Mouse (Mus musculus) embryo, embryonic 9.5 days (tissue): ENCODE data around the gene C2cd2l.
A peak's percentile ranks its signal among the peaks of the same experiment; 100 is the strongest.
"Not testable (repeated sequence)": the region's sequence is repeated elsewhere in the genome, so short reads cannot be mapped to it uniquely, and the experiment has no call there.

Source experiments
- DNase-seq: peaks from one replicate; pipeline ENCODE4 v3.0.0-alpha.2; 2017; ENCODE audit errors: extremely low spot score

The C2cd2l gene

DNA sequence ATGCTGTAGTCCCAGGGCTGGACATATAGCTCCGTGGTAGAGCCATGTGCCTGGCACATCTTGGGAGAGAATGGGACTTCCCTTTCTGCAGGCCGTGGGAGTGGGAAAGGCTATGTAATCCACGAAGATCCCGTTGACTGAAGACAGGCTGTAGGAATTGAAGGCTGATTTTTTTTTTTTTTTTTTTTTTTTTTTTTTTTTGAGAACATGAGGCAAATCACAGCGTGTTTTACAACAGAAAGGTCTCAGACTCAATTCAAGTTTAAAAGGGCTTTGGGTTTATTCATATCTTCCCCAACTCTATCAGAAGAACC lies 16.0 kb upstream of the C2cd2l start:
- DNase-seq, result no peak

DNA sequence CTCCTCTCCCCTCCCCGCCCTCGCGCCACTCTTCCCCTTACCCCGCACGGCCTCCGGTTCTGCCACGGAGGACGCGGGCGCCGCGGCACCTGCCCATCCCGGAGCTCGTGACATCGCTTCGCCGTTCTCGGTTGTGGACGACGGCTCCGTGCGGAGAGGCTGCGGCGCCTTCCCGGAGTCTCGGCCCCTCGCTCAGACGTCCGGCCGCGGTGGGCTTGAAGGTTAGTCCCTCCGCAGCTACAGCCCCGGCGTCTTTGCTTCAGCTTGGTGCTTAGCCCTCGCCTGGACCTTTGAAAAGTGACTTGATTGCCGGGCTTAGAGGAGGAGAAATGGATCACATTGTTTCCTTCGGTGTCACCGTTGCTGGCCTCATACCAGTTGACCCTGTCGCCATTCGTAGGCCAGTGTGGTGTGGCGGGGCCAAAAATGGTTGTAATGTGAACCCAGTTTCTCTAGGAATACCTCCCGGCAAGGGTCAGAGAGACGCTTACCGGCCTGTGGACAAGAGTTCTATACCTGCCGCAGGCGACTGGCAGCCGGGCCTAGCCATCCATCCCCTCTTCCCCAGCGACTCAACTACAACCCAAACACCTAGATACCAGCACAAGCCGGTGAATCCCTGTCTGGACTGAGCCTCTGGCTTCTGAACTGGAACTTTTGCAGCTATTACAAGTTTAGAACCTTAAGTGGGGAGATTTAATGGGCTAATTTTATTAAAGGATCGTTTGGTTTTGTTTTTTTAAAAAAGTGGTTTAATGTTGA lies 15.4 kb upstream of the C2cd2l start:
- DNase-seq, result peak; percentile 66

DNA sequence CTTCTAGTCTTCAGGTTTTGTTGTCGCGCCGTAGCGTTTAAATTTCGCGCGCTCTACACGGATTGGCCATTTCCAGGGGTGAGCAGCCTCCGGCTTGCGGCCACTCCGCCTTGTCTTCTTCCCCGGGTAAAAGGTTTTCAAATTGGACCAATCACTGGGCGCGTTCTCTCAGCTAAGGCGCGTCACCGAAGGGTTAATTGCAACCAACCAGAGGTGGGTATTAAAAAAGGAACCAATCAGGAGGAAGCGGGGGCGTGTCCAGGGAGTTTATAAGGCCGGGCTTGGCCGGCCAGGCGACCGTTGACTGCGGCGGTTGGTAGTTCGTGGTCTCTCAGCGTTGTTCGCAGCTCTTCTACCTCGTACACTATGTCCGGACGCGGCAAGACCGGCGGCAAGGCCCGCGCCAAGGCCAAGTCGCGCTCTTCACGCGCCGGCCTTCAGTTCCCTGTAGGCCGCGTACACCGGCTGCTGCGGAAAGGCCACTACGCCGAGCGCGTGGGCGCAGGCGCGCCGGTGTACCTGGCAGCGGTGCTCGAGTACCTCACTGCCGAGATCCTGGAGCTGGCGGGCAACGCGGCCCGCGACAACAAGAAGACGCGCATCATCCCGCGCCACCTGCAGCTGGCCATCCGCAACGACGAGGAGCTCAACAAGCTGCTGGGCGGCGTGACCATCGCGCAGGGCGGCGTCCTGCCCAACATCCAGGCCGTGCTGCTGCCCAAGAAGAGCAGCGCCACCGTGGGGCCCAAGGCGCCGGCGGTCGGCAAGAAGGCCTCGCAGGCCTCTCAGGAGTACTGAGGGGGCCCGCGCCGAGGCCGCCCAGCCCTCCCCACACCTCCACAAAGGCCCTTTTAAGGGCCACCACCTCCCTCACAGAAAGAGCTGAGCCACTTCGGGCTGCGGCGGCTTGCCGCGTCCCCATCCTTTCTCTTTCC lies 14.6 kb upstream of the C2cd2l start, which contains the start of gene H2afx:
Gene H2afx, plus strand, starts transcription at position 299 of the 935 bp plus-strand sequence.
- DNase-seq, result peak; percentile 99

DNA sequence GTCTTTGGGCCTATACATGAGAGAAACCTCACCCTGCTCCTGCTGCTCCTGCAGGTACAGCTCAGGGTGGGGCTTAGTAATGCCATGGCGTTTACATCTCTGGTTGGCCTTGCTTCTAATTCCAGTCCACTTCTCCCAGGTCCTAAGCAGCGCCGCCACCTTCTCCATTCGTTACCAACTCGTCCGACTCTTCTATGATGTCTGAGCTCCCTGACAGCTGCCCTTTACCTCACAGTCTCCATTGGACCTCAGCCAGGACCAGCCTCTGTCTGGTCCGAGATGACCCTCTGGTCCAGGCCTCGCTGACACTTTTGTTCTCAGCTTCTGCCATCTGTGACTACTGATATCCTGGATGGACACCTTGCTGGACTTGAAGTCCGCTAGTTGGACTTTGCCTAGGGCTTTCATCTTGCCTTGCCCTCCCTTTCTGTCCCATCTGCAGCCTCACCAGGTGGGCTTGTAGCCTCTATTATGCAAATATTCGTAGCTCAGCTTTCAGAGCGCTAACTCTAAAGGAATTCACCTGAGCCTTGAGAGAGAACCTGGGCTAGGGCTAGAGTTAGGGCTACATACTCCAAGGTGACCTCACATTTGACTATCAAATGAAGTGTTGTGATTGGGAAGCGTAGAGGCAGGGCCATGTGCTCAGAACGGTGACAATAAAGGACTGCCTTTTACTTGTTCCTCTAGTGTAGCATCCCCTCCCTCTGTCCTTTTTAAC lies 13.0 kb upstream of the C2cd2l start:
- no peak for DNase-seq

DNA sequence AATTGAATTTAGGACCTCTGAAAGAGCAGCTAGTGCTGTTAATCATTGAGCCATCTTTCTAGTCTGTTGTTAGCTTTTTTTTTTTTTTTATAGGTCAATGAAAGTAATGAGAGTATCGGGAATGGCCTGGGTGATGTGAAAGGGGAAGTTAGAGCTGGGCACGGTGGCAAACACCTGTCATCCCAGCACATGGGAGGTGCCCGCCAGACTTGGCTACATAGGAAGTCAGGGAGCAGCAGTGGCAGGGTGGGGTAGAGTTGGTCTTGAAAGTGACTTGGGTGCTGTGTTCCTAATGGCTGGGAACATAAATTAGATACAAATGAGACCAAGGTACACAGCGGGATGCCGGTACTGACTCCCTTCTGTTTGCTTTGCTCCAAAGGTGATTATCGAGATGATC lies 10.7 kb upstream of the C2cd2l start:
- DNase-seq, result no peak

DNA sequence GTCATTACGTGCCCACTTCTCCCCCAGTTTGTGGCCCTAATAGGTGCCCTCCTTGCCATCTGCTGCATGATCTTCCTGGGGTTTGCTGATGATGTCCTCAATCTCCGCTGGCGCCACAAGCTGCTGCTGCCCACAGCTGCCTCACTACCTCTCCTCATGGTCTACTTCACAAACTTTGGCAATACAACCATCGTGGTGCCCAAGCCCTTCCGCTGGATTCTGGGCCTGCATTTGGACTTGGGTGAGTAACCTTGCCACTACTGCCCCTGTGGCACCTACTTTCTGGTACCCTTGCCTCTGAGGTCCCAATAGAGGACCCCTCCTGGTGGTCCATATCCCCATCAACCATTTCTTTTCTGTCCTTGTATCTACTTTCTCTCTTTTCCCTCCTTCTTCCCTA lies 7.8 kb upstream of the C2cd2l start:
- no peak for DNase-seq

DNA sequence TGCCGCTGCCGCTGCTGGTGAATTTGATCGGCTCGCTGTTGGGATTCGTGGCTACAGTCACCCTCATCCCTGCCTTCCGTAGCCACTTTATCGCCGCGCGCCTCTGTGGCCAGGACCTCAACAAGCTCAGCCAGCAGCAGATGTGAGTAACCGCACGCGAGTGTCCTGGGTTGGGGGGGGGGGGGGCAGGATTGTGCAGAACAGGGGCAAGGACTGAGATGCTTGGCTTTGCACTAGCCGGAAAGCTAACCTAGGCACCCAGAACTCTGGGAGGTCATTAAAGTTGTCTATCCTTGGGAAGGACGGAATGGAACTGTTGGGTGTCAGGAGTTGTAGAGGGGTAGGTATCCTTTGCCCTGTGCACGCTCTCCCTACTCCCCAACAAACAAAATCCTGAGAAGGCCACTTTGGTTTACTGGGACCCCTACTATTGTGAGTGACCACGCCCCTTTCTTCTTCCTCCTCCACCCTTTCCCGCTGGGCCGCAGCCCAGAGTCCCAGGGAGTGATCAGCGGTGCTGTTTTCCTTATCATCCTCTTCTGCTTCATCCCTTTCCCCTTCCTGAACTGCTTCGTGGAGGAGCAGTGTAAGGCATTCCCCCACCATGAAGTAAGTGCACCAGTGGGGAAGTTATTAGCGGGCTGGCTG lies 7.1 kb upstream of the C2cd2l start:
- DNase-seq, result no peak

DNA sequence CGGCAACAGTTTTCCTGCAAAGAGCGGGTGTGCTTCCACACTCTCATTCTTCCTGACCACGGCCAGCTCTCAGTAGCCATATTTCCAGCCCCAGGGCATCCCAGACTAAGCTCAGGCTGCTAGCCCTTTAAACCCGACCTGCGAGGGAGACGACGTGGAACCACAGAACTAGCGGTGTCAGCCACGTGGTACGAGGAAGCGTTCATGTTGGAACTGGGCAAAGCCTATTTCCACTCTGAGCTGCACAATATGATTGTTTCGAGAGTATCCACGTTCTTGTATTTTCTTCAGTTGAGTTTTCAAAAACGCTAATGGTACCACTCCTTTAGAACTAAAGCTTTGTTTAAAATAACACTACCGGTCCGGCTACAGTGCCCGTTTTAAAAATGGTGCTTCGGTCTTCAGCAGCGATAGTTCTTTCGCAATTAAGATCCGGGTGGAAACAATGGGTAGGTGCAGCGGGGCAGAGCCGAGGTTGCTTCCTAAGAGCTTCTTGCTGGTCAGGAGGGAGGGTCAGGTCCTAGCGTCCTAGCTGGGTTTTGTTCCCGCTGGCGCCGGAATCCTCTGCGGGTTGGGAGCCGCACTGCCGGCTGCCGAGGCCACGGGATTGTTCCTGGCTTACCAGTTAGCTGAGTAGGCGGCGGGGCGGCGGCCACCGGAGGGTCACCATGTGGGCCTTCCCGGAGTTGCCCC lies 6.4 kb upstream of the C2cd2l start:
- peak; percentile 84 for DNase-seq

DNA sequence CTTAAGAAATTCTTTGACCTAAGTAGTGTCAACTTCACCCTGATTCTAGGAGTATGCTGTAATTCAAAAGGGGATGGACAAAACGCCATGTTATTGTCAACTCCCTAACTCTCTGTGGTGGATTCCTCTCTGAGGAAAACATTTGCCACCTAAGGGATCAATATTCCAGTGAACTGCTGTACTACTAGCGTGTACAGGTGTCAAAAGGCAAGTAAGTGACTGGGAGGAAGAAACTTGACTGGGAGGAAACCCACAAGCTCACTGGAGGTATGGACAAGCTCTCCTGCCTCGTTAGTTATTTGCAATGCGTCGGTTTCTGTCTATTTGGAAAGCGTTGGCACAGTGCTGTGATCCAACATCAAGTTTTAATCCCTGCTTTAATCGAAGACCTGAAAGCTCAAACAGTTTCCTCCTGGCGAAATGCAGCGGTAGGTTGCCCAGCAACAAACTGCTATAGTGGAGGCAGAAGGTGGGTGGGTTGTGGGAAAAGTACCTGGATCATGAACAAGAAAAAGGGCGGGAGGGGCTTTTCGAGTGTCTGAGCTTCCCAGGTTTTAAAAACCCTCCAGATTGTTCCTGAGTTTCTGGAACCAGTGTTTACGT lies 5.8 kb upstream of the C2cd2l start, which contains the start of gene Dpagt1:
Gene Dpagt1, plus strand, starts transcription at position 252 of the 603 bp plus-strand sequence.
- no peak for DNase-seq

DNA sequence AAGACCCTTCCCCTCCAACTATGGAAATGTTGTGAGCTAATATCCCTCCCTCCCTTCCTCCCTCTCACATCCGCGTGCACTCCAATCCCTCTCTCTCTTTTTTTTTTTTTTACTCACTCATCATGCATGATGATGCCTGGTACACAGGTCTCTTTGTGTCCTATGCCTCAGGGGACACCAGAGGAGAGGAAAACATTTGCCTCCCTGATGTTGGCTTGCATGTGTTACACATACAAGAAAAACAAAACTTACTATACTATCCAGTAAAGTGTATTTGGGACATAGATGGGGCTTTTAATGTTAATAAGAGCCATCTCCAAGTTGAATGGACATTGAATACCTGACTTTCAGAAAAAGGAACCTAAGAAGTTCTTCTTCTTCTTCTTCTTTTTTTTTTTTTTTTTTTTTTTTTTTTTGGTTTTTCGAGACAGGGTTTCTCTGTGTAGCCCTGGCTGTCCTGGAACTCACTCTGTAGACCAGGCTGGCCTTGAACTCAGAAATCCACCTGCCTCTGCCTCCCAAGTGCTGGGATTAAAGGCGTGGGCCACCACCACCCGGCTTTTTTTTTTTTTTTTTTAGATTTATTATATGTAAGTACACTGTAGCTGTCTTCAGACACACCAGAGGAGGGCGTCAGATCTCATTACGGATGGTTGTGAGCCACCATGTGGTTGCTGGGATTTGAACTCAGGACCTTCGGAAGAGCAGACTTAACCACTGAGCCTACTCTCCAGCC lies 5.1 kb upstream of the C2cd2l start:
- not testable (repeated sequence) for DNase-seq

DNA sequence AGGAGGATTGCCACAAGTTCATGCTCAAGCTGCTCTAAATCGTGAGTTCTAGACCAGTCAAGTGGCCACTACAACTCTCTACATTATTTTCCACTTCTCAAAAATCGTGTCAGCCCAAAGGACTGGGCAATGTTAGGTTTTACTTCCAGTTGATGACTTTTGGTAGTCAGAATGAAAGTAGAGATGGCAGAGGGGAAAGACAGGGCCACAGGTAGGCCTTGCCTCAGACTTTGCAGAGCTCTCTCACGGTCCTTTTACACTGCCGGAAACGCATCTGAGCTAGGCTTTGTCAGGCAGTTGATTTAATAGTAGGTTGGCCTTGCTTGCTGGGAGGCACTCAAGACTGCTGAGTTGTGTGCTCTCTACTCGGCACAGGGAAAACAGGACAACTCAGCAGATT lies 4.1 kb upstream of the C2cd2l start:
- DNase-seq, result no peak

DNA sequence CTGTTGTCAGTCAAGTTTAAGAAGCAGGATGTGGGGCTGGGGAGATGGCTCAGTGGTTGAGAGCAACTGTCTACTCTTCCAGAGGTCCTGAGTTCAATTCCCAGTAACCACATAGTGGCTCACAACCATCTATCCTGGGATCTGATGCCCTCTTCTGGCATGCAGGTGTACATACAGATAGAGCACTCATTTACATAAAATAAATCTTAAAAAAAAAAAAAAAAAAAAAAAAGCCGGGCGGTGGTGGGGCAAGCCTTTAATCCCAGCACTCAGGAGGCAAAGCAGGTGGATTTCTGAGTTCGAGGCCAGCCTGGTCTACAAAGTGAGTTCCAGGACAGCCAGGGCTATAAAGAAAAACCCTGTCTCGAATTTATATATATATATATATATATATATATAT lies 3.6 kb upstream of the C2cd2l start:
- not testable (repeated sequence) for DNase-seq

DNA sequence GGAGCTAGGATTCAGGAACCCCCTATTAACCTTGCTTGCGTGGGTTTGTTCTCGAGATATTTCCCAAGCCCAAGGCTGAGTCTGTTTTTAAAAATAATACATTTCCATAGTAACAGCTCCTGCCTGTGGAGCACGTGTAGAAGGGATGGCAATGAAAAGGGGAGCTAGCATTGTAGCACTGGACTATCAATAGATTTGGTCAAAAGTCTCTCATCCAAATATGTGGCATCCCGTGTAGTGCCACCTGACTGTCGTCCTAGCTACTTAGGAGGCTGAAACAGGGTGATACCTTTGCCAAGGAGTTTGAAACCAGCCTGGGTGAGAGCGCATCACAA lies 681 bp upstream of the C2cd2l start:
- no peak for DNase-seq

DNA sequence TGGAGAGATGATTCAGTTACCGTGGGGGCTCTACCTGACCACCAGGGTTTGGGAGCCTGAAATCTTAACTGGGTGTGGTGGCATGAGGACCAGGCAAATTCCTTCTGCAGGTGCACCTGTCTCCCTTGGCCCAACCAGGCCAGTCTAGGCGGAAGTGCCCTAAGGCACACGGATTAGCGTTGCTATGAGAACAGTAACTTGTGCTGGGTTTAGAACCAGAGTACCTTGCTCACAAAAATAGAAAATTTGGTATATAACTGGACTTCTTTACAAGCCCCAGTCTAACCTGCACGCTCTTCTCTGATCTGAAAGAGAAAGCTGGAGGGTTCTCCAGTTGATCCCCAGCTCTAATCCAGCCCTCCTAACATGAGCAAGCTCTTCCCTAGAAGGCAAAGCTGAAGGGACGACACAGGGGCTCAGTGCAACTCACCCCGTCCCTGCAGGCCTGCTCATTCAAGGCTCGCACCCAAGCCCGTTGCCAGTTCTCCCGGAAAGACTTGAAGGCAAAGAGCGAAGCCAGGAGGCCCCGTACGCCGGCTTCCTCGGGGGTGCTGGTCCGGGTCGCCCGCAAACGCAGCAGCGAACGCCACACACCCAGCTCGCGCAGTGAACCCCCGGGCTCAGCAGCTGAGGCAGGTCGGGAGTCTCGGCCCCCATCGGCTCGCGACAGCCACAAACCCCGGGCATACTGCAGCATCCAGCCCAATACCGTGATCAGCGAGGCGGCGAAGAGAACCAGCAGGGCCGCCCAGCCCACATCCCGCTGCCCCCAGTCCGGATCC lies 789 bp downstream of the C2cd2l start:
- peak; percentile 42 for DNase-seq

DNA sequence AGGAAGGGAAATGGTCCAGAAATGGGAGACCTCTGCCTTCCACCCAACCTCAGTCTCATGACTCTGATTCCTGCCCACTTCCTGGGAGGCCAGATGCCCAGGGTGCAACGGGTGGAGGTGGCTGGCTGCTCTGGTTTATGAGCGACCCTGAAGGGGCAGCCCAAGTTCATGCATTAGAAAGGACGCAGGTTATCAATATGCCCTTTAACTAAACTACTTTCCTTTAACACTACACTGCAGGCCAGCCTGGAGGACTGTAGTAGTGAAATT lies 1.3 kb downstream of the C2cd2l start:
- DNase-seq, result no peak

DNA sequence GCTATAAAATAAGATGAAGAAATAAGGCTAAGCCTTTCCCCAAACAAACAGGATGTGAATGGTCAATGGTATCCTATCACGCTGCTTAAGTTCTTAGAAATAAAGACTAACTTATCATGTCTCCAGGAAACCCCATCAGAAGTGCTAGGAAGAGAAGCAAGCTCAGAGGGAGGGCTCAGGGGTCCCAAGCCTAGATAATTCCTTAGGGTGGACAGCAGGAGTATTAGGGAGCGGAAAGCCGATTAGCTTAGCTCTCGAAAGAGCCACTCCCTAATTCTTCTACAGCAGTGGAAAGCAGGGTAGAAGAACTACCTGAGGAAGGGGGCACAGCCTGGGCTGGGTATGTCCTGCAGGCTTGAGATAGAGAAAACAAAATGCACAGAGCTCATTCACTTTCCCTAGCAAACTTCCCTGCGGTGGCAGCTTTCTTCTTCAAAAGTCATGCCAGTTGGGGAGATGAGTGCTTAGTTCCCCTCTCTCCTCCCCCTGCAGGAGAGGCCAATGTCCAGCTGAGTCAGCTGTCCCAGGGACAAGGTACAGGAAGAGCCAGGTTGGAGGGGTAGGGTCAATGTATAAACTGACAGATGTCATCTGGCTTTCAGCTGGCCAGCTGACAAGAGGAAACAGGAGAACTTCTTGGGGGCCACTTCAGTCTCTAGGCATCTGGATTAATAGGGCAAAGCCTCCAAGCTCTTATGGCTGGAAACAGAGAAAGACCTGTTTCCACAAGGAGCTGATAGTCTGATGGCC lies 1.8 kb downstream of the C2cd2l start:
- no peak for DNase-seq

DNA sequence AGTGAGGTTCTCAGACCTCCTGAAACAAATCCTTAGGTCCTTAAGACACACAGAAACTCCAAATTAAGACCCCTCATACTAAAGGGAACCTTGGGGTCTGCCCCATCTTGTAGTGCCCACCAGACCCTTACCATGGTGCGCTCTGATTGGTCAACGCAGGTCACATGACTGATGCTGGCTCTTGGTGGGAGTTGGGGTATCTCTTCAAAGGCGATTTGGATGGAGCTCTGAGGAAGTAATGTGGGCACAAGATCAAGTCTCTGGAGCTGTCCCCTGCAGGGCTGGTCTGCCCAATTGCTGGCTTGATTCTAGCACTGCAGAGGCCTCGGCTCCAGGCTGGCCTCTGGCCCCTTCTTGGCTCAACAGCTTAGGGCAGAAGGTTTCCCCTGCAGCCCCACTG lies 2.6 kb downstream of the C2cd2l start:
- DNase-seq, result no peak

DNA sequence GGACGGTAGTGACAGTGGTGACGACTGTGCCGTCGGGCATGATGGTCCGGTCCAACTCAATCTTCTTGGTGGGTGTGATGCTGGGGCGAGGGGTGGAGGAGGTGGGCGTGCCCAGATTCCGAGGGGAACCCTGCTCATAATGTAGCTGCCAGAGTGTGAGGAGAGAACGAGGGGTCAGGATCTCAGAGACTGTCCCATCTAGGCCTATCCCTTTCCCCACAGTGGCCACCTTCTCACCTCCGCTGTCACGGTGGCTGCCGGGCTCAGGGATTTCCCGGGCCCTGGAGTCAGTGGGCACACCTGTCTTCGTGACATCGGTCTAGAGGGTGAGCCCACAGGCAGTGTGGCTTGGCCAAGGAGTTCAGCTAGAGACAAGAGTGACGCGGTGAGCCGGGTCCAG lies 5.2 kb downstream of the C2cd2l start:
- no peak for DNase-seq

DNA sequence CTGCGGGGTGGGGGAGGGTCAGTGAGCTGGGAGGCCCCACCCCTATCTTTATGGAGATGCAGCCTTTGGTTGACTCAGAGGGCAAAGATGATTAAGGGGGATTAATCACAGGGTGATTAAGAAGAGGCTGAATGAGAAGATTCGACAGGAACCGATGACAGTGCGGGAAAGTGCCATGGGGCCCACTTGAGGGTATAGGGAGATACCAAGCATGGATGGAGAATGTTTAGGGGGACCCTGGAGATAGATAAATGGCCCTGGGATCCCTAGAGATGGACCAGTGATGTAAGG lies 5.9 kb downstream of the C2cd2l start:
- DNase-seq, result no peak
